Mouse (Mus musculus) hindbrain, embryonic 11.5 days (tissue): ENCODE data around the gene Il1rl2. TPM values are rescaled to one million over a fixed set of nuclear protein-coding genes. Genes with fewer than 3 reads are reported as not detected.

Experiments
- ATAC-seq: fragments of 200-750 bp; cut with Nextera tagmentation; 2 replicates; pipeline ENCODE4 v1.8.0; 2017; ENCODE audit warnings: mild to moderate bottlenecking, moderate TSS enrichment, moderate library complexity; ENCODE audit not compliant: low FRiP score
- DNase-seq: peaks from one replicate; pipeline ENCODE4 v3.0.0-alpha.2; 2015; ENCODE audit warnings: low spot score
- H3K27ac ChIP-seq: fragments of 300-500 bp; sonication (generic); 2 replicates; pipeline ENCODE4 v1.5.1; 2014; ENCODE audit warnings: mild to moderate bottlenecking, low read depth, low read length
- H3K27me3 ChIP-seq: fragments of 300-500 bp; sonication (generic); 2 replicates; pipeline ENCODE4 v1.6.1; 2014; ENCODE audit warnings: mild to moderate bottlenecking, low read length, moderate library complexity, mixed read lengths; ENCODE audit not compliant: control insufficient read depth, insufficient read depth
- H3K36me3 ChIP-seq: fragments of 300-500 bp; sonication (generic); 2 replicates; pipeline ENCODE4 v1.6.1; 2014; ENCODE audit warnings: mild to moderate bottlenecking, low read length, moderate library complexity, mixed read lengths; ENCODE audit not compliant: control insufficient read depth, insufficient read depth
- H3K4me1 ChIP-seq: fragments of 300-500 bp; sonication (generic); replicated peaks from 2 replicates; pipeline ENCODE4 v1.6.1; 2014; ENCODE audit warnings: low read length, mixed read lengths; ENCODE audit not compliant: control insufficient read depth, insufficient read depth
- H3K4me2 ChIP-seq: fragments of 300-500 bp; sonication (generic); replicated peaks from 2 replicates; pipeline ENCODE4 v1.6.1; 2014; ENCODE audit warnings: mild to moderate bottlenecking, low read depth, low read length
- H3K4me3 ChIP-seq: fragments of 300-500 bp; sonication (generic); 2 replicates; pipeline ENCODE4 v1.5.1; 2014; ENCODE audit warnings: low read depth, low read length
- H3K9ac ChIP-seq: fragments of 300-500 bp; sonication (generic); 2 replicates; pipeline ENCODE4 v1.6.1; 2014; ENCODE audit warnings: low read depth, low read length
- H3K9me3 ChIP-seq: fragments of 300-500 bp; sonication (generic); 2 replicates; pipeline ENCODE4 v1.6.1; 2016; ENCODE audit warnings: low read length; ENCODE audit not compliant: control insufficient read depth
- WGBS: fragments of 180-500 bp; shearing (Covaris S2); extraction: QIAGEN DNeasy Blood & Tissue Kit; methylation state at CpG from one replicate; pipeline ENCODE4 v1.1.7; 2014; 5-methylcytosine and 5-hydroxymethylcytosine counted together
- polyA plus RNA-seq: library from polyadenylated mRNA; unstranded; fragments of >200 nt; fragmentation: Nextera tagmentation; extraction: Ambion mirVana; gene quantifications from 2 replicates; pipeline ENCODE4 v1.2.1, GENCODE M21; 2014

The Il1rl2 gene
- polyA plus RNA-seq, 1 experiment from 2014 or later = 1.2 TPM

DNA sequence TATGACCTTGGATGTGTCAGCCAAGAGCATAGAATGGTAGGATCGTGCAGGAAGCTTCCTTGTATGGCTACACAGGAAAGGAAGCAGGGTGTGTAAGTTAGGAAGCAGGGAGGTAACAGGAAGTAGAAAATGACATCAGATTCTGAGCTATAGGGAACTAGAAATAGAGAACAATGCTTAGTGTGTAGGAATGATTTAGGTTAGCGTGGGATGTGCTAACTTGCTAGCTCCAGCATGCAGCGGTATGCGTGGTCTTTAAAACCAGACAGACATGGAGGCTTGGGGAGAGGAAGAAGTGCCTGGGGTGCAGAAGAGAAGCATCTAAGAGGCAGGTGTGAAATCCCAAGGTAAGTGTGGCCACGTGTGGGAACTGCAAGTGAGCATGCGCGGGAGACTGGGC, 80.3 kb downstream of the Il1rl2 start:
- Histone ChIP-seq H3K4me1 (no peaks in the 10 kb centered on the region), H3K4me2 (no peak overlapping the region), H3K36me3 (no peaks in the 10 kb centered on the region), H3K9me3 (no peaks in the 10 kb centered on the region), H3K4me3 (no peak overlapping the region), H3K27me3 (no peaks in the 10 kb centered on the region), H3K9ac (no peak overlapping the region), H3K27ac (no peak overlapping the region)
- ATAC-seq = no peak
- DNase-seq = no peak
- WGBS = 85% methylated on average over 7 of the region's 7 CpGs

GRCm38 (mm10) chr1:40409882-40410281, 85.5 kb downstream of the Il1rl2 start:
- 56% methylated on average over 1 of the region's 1 CpGs for WGBS
- no peaks in the 10 kb centered on the region for H3K27me3 ChIP-seq
- ATAC-seq (no peak), DNase-seq (no peak)
- no peak overlapping the region for H3K27ac ChIP-seq
- H3K9me3 ChIP-seq = no peaks in the 10 kb centered on the region
- no peak overlapping the region for H3K4me2 ChIP-seq
- no peaks in the 10 kb centered on the region for H3K4me1 ChIP-seq
- no peaks in the 10 kb centered on the region for H3K36me3 ChIP-seq
- no peak overlapping the region for H3K4me3 ChIP-seq
- H3K9ac ChIP-seq = no peak overlapping the region

- ATAC-seq (no peak), DNase-seq (no peak)
- no peaks in the 10 kb centered on the region for H3K36me3 ChIP-seq
- WGBS = 90% methylated on average over 1 of the region's 1 CpGs
- no peak overlapping the region for H3K4me2 ChIP-seq
- no peak overlapping the region for H3K27ac ChIP-seq
- no peaks in the 10 kb centered on the region for H3K4me1 ChIP-seq
- no peak overlapping the region for H3K9ac ChIP-seq
- H3K9me3 ChIP-seq = no peaks in the 10 kb centered on the region
- no peak overlapping the region for H3K4me3 ChIP-seq
- H3K27me3 ChIP-seq = no peaks in the 10 kb centered on the region
Measured at GRCm38 (mm10) chr1:40413039-40413438, 88.6 kb downstream of the Il1rl2 start.

GRCm38 (mm10) chr1:40414276-40414675, 89.9 kb downstream of the Il1rl2 start:
- no peaks in the 10 kb centered on the region for H3K9me3 ChIP-seq
- no peaks in the 10 kb centered on the region for H3K4me1 ChIP-seq
- WGBS = 86% methylated on average over 7 of the region's 7 CpGs
- no peak overlapping the region for H3K27ac ChIP-seq
- H3K9ac ChIP-seq = no peak overlapping the region
- DNase-seq (no peak), ATAC-seq (no peak)
- H3K4me3 ChIP-seq = no peak overlapping the region
- H3K36me3 ChIP-seq = no peaks in the 10 kb centered on the region
- H3K27me3 ChIP-seq = no peaks in the 10 kb centered on the region
- H3K4me2 ChIP-seq = no peak overlapping the region

DNA sequence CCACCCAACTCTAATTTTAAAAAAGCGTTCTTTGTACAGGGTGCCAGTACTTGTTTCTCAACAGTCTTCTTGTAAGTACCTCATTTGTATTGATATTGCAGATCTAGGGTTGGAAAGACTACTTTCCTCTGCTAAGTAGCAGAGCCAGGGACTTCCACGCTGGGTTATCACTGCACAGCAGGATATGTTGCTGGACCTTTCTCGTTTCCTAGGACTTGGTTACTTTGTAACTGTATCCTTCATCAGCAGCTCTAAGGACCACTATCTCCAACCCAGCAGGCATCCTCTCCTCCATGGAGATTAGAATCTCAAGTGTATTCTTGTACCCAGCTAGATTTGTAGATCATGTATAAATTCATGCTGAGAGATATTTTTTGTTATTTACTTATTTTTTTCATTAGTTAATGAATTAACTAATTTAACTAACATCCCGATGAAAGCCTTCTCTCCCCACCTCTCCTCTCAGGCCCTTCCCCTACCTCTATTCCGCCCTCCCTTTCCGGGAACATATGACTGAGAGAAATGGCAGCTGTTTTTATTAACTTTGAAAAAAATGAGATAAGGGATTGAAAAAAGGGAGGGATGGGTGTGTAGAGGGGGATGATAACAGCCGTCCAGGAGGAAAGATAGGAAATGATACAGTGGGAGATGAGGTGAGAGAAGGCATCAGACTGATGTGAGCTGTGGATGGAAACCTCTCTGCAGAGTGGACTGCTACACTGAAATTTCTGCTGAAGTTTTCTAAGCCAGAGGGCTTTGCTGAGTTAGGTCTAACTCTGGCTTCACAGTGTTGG, 90.7 kb downstream of the Il1rl2 start:
- Histone ChIP-seq H3K4me2 (no peak overlapping the region), H3K4me1 (no peaks in the 10 kb centered on the region), H3K36me3 (no peaks in the 10 kb centered on the region), H3K27me3 (no peaks in the 10 kb centered on the region), H3K9me3 (no peaks in the 10 kb centered on the region), H3K4me3 (no peak overlapping the region), H3K27ac (no peak overlapping the region), H3K9ac (no peak overlapping the region)
- WGBS = 66% methylated on average over 7 of the region's 7 CpGs
- ATAC-seq (no peak), DNase-seq (no peak)

- 95% methylated on average over 2 of the region's 2 CpGs for WGBS
- ATAC-seq (no peak), DNase-seq (no peak)
- Histone ChIP-seq H3K27me3 (no peaks in the 10 kb centered on the region), H3K27ac (no peak overlapping the region), H3K4me1 (no peaks in the 10 kb centered on the region), H3K9me3 (no peaks in the 10 kb centered on the region), H3K4me3 (no peak overlapping the region), H3K9ac (no peak overlapping the region), H3K4me2 (no peak overlapping the region), H3K36me3 (no peaks in the 10 kb centered on the region)
Measured at GRCm38 (mm10) chr1:40417034-40417433, 92.6 kb downstream of the Il1rl2 start.

Other genes starting within 250 kb of the Il1rl2 start
- gene Il1r1, start 99.5 kb upstream of the Il1rl2 start, polyA plus RNA-seq = 0.71 and 1.7 TPM in 2 replicates
- 0.08 and 0.36 TPM in 2 replicates for gene Il1rl1, start 105.0 kb downstream of the Il1rl2 start, polyA plus RNA-seq
- gene Il18r1, start 140.9 kb downstream of the Il1rl2 start, polyA plus RNA-seq = 0.08 TPM in 1 of 2 replicates, not detected in the other
- 0.03 and 0.22 TPM in 2 replicates for gene Il18rap, start 190.8 kb downstream of the Il1rl2 start, polyA plus RNA-seq